Mouse (Mus musculus): ENCODE measurements around the gene Cd44. TPM values are rescaled to one million over a fixed set of nuclear protein-coding genes. Genes with fewer than 3 reads are reported as not detected.

Cd44 gene
- polyA plus RNA-seq, 1 experiment from 2014 or later: 8.2 TPM

GRCm38 (mm10) chr2:102934834-102935233 lies 33.4 kb upstream of the Cd44 start:
- Histone ChIP-seq H3K27me3 (no peaks in the 10 kb centered on the region), H3K36me3 (no peaks in the 10 kb centered on the region), H3K4me1 (no peaks in the 10 kb centered on the region), H3K4me3 (no peak overlapping the region), H3K9ac (no peak overlapping the region), H3K4me2 (replicated peaks) (no peak overlapping the region), H3K27ac (no peak overlapping the region), H3K9me3 (no peaks in the 10 kb centered on the region)
- 57% methylated on average over 3 of the region's 3 CpGs for WGBS
- no peak for ATAC-seq (ENCODE audit: insufficient number of reproducible peaks, insufficient read depth, low FRiP score, low TSS enrichment)

GRCm38 (mm10) chr2:102933787-102934186 lies 32.3 kb upstream of the Cd44 start:
- Histone ChIP-seq H3K4me2 (replicated peaks) (no peak overlapping the region), H3K36me3 (no peaks in the 10 kb centered on the region), H3K9ac (no peak overlapping the region), H3K4me1 (no peaks in the 10 kb centered on the region), H3K4me3 (no peak overlapping the region), H3K9me3 (no peaks in the 10 kb centered on the region), H3K27me3 (no peaks in the 10 kb centered on the region), H3K27ac (no peak overlapping the region)
- ATAC-seq (ENCODE audit: insufficient number of reproducible peaks, insufficient read depth, low FRiP score, low TSS enrichment): no peak

- 77% methylated on average over 4 of the region's 4 CpGs for WGBS
- Histone ChIP-seq H3K27me3 (no peaks in the 10 kb centered on the region), H3K4me3 (no peak overlapping the region), H3K4me1 (no peaks in the 10 kb centered on the region), H3K36me3 (no peaks in the 10 kb centered on the region), H3K9me3 (no peaks in the 10 kb centered on the region), H3K27ac (no peak overlapping the region), H3K9ac (no peak overlapping the region), H3K4me2 (replicated peaks) (no peak overlapping the region)
- no peak for ATAC-seq (ENCODE audit: insufficient number of reproducible peaks, insufficient read depth, low FRiP score, low TSS enrichment)
Observed at GRCm38 (mm10) chr2:102933142-102933541, 31.7 kb upstream of the Cd44 start.

- Histone ChIP-seq H3K36me3 (no peaks in the 10 kb centered on the region), H3K4me1 (no peaks in the 10 kb centered on the region), H3K9ac (no peak overlapping the region), H3K4me2 (replicated peaks) (no peak overlapping the region), H3K4me3 (no peak overlapping the region), H3K27me3 (no peaks in the 10 kb centered on the region), H3K27ac (no peak overlapping the region), H3K9me3 (no peaks in the 10 kb centered on the region)
- ATAC-seq (ENCODE audit: insufficient number of reproducible peaks, insufficient read depth, low FRiP score, low TSS enrichment): no peak
- 33% methylated on average over 1 of the region's 1 CpGs for WGBS
Observed at GRCm38 (mm10) chr2:102932667-102933066, 31.2 kb upstream of the Cd44 start.

GRCm38 (mm10) chr2:102928211-102928610 lies 26.7 kb upstream of the Cd44 start:
- Histone ChIP-seq H3K27me3 (no peaks in the 10 kb centered on the region), H3K9ac (no peak overlapping the region), H3K27ac (no peak overlapping the region), H3K4me3 (no peak overlapping the region), H3K4me2 (replicated peaks) (no peak overlapping the region), H3K36me3 (no peaks in the 10 kb centered on the region), H3K4me1 (no peaks in the 10 kb centered on the region), H3K9me3 (no peaks in the 10 kb centered on the region)
- no peak for ATAC-seq (ENCODE audit: insufficient number of reproducible peaks, insufficient read depth, low FRiP score, low TSS enrichment)

GRCm38 (mm10) chr2:102924480-102924879 lies 23.0 kb upstream of the Cd44 start:
- WGBS: 77% methylated on average over 1 of the region's 1 CpGs
- Histone ChIP-seq H3K9ac (no peak overlapping the region), H3K27ac (no peak overlapping the region), H3K9me3 (no peaks in the 10 kb centered on the region), H3K4me2 (replicated peaks) (no peak overlapping the region), H3K36me3 (no peaks in the 10 kb centered on the region), H3K27me3 (no peaks in the 10 kb centered on the region), H3K4me1 (no peaks in the 10 kb centered on the region), H3K4me3 (no peak overlapping the region)
- ATAC-seq (ENCODE audit: insufficient number of reproducible peaks, insufficient read depth, low FRiP score, low TSS enrichment): no peak

GRCm38 (mm10) chr2:102923682-102924081 lies 22.2 kb upstream of the Cd44 start:
- H3K36me3 ChIP-seq: no peaks in the 10 kb centered on the region
- no peak for ATAC-seq (ENCODE audit: insufficient number of reproducible peaks, insufficient read depth, low FRiP score, low TSS enrichment)
- WGBS: 63% methylated on average over 3 of the region's 3 CpGs
- H3K4me3 ChIP-seq: no peak overlapping the region
- H3K4me2 ChIP-seq (replicated peaks): no peak overlapping the region
- H3K4me1 ChIP-seq: no peaks in the 10 kb centered on the region
- no peak overlapping the region for H3K9ac ChIP-seq
- no peaks in the 10 kb centered on the region for H3K27me3 ChIP-seq
- H3K9me3 ChIP-seq: no peaks in the 10 kb centered on the region
- H3K27ac ChIP-seq: no peak overlapping the region

- H3K27me3 ChIP-seq: no peaks in the 10 kb centered on the region
- ATAC-seq (ENCODE audit: insufficient number of reproducible peaks, insufficient read depth, low FRiP score, low TSS enrichment): no peak
- H3K9me3 ChIP-seq: no peaks in the 10 kb centered on the region
- H3K9ac ChIP-seq: no peak overlapping the region
- H3K27ac ChIP-seq: no peak overlapping the region
- H3K4me2 ChIP-seq (replicated peaks): no peak overlapping the region
- no peaks in the 10 kb centered on the region for H3K36me3 ChIP-seq
- H3K4me3 ChIP-seq: no peak overlapping the region
- no peaks in the 10 kb centered on the region for H3K4me1 ChIP-seq
- 88% methylated on average over 3 of the region's 3 CpGs for WGBS
Observed at GRCm38 (mm10) chr2:102922066-102922465, 20.6 kb upstream of the Cd44 start.

GRCm38 (mm10) chr2:102918301-102918700 lies 16.8 kb upstream of the Cd44 start:
- WGBS: 25% methylated on average over 1 of the region's 1 CpGs
- Histone ChIP-seq H3K27ac (no peak overlapping the region), H3K9me3 (no peaks in the 10 kb centered on the region), H3K4me2 (replicated peaks) (no peak overlapping the region), H3K4me1 (0 out of 2 replicates have a peak, but pooled peaks cover 3% of the 10 kb centered on the region), H3K9ac (no peak overlapping the region), H3K27me3 (no peaks in the 10 kb centered on the region), H3K36me3 (no peaks in the 10 kb centered on the region), H3K4me3 (no peak overlapping the region)
- ATAC-seq (ENCODE audit: insufficient number of reproducible peaks, insufficient read depth, low FRiP score, low TSS enrichment): no peak

GRCm38 (mm10) chr2:102916596-102916995 lies 15.1 kb upstream of the Cd44 start:
- WGBS: 33% methylated on average over 3 of the region's 3 CpGs
- Histone ChIP-seq H3K27me3 (no peaks in the 10 kb centered on the region), H3K4me2 (replicated peaks) (no peak overlapping the region), H3K4me3 (no peak overlapping the region), H3K4me1 (0 out of 2 replicates have a peak, but pooled peaks cover 3% of the 10 kb centered on the region), H3K9me3 (no peaks in the 10 kb centered on the region), H3K27ac (no peak overlapping the region), H3K36me3 (no peaks in the 10 kb centered on the region), H3K9ac (no peak overlapping the region)
- 0 out of 2 replicates have a peak, but pooled peaks have one; percentile 3 for ATAC-seq (ENCODE audit: insufficient number of reproducible peaks, insufficient read depth, low FRiP score, low TSS enrichment)

GRCm38 (mm10) chr2:102914675-102915074 lies 13.2 kb upstream of the Cd44 start:
- no peak overlapping the region for H3K4me2 ChIP-seq (replicated peaks)
- 0 out of 2 replicates have a peak, but pooled peaks cover 3% of the 10 kb centered on the region for H3K4me1 ChIP-seq
- no peak overlapping the region for H3K9ac ChIP-seq
- H3K27ac ChIP-seq: no peak overlapping the region
- no peaks in the 10 kb centered on the region for H3K36me3 ChIP-seq
- no peak overlapping the region for H3K4me3 ChIP-seq
- H3K27me3 ChIP-seq: no peaks in the 10 kb centered on the region
- 63% methylated on average over 5 of the region's 5 CpGs for WGBS
- H3K9me3 ChIP-seq: no peaks in the 10 kb centered on the region
- no peak for ATAC-seq (ENCODE audit: insufficient number of reproducible peaks, insufficient read depth, low FRiP score, low TSS enrichment)

- no peaks in the 10 kb centered on the region for H3K36me3 ChIP-seq
- WGBS: 82% methylated on average over 11 of the region's 11 CpGs
- H3K27ac ChIP-seq: no peak overlapping the region
- no peak overlapping the region for H3K4me3 ChIP-seq
- no peaks in the 10 kb centered on the region for H3K9me3 ChIP-seq
- no peak overlapping the region for H3K4me2 ChIP-seq (replicated peaks)
- ATAC-seq (ENCODE audit: insufficient number of reproducible peaks, insufficient read depth, low FRiP score, low TSS enrichment): no peak
- H3K27me3 ChIP-seq: no peaks in the 10 kb centered on the region
- 0 out of 2 replicates have a peak, but pooled peaks cover 3% of the 10 kb centered on the region for H3K4me1 ChIP-seq
- no peak overlapping the region for H3K9ac ChIP-seq
Observed at GRCm38 (mm10) chr2:102913833-102914545, 12.5 kb upstream of the Cd44 start.

Measured in embryonic facial prominence, embryonic 12.5 days (tissue).